Mouse (Mus musculus) forebrain, embryonic 12.5 days (tissue): ENCODE data around the gene Plod1. TPM values are rescaled to one million over a fixed set of nuclear protein-coding genes. Genes with fewer than 3 reads are reported as not detected.

Source experiments
- ATAC-seq: fragments of 200-750 bp; cut with Nextera tagmentation; 2 replicates; pipeline ENCODE4 v1.8.0; 2017; ENCODE audit warnings: moderate TSS enrichment; ENCODE audit not compliant: low FRiP score
- H3K27ac ChIP-seq: fragments of 300-500 bp; sonication (generic); 2 replicates; pipeline ENCODE4 v1.5.1; 2016; ENCODE audit warnings: mild to moderate bottlenecking
- H3K27me3 ChIP-seq: fragments of 300-500 bp; sonication (generic); 2 replicates; pipeline ENCODE4 v1.6.1; 2016; ENCODE audit warnings: mild to moderate bottlenecking
- H3K36me3 ChIP-seq: fragments of 300-500 bp; sonication (generic); replicated peaks from 2 replicates; pipeline ENCODE4 v1.6.1; 2016; ENCODE audit warnings: mild to moderate bottlenecking
- H3K4me1 ChIP-seq: fragments of 300-500 bp; sonication (generic); 2 replicates; pipeline ENCODE4 v1.6.1; 2016
- H3K4me2 ChIP-seq: fragments of 300-500 bp; sonication (generic); 2 replicates; pipeline ENCODE4 v1.6.1; 2016; ENCODE audit warnings: mild to moderate bottlenecking, moderate library complexity
- H3K4me3 ChIP-seq: fragments of 300-500 bp; sonication (generic); replicated peaks from 2 replicates; pipeline ENCODE4 v1.5.1; 2016; ENCODE audit warnings: mild to moderate bottlenecking
- H3K9ac ChIP-seq: fragments of 300-500 bp; sonication (generic); 2 replicates; pipeline ENCODE4 v1.6.1; 2016; ENCODE audit warnings: mild to moderate bottlenecking
- H3K9me3 ChIP-seq: fragments of 300-500 bp; sonication (generic); 2 replicates; pipeline ENCODE4 v1.6.1; 2016
- WGBS: fragments of 180-500 bp; shearing (Covaris S2); methylation state at CpG from one replicate; pipeline ENCODE4 v1.1.7; 2016; 5-methylcytosine and 5-hydroxymethylcytosine counted together
- polyA plus RNA-seq: library from polyadenylated mRNA; unstranded; fragments of >200 nt; fragmentation: Nextera tagmentation; extraction: Ambion mirVana; gene quantifications from 2 replicates; pipeline ENCODE4 v1.2.1, GENCODE M21; 2016

Plod1 gene
- polyA plus RNA-seq, 1 experiment from 2014 or later, result 24.9 TPM

DNA sequence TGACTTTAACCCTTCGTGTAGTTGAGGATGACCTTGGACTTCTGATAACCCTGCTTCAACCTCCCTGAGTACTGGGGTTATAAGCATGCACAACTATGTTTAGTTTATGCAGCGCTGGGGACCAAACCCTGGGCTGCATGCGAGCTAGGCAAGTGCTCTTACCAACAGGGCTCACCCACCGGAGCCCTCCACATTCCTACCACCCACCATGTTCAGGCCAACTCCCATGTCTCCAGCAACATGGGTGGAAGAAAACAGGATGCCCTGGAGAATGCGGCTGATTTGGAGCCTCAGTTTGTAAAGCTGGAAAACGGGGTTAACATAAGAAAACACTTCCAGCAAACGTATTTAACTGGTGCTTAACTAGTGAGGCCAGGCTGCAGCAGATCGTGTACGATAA, 663 bp downstream of the Plod1 start:
- Histone ChIP-seq H3K4me3 (peak overlapping the region; percentile 64), H3K9me3 (no peaks in the 10 kb centered on the region), H3K36me3 (no peaks in the 10 kb centered on the region), H3K4me1 (peaks cover 10% of the 10 kb centered on the region), H3K27me3 (peaks cover 9% of the 10 kb centered on the region; the same call in 1 of the 2 replicates), H3K9ac (peak overlapping the region; percentile 68), H3K27ac (no peak overlapping the region), H3K4me2 (peak overlapping the region; percentile 86)
- WGBS, result 20% methylated on average over 9 of the region's 9 CpGs
- no peak for ATAC-seq

DNA sequence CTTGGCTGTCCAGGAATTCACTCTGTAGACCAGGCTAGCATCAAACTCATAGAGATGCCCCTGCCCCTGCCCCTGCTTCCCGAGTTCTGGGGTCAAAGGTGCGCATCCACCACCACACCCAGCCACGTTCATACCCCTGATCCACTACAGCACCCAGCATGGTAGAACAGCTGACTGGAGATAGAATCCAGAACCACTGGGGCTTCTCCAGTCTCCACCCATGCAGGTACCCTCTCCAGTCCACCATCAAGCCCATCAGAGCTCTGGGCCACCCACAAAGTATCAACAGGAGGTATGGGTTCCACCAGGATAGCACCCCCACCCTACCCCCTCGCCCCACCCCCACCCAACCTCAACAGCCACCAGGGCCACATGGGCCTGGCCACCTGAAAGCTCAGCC, 2.0 kb downstream of the Plod1 start:
- 77% methylated on average over 4 of the region's 4 CpGs for WGBS
- no peaks in the 10 kb centered on the region for H3K9me3 ChIP-seq

DNA sequence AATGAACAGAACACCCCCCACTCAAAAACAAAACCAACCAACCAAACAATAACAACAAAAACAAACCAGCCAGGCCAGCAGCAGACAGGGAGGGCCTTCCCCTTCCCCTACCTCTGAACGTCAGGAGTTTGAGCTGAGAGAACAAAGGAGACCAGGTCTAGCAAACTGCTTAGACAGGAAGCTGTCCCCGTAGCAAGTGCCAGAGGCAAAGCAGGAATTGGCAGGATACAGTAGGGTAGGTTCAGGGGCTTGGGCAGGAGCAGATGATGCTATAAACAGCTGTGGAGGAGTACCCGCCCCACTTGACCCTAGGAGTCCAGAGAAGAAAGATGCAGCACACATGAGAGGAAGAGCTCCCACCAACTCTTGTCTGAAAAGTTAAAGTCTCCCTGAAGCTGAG, 2.4 kb downstream of the Plod1 start:
- ATAC-seq, result no peak
- WGBS, result 57% methylated on average over 3 of the region's 3 CpGs

More for the DNA sequence above, 2.0 kb downstream of the Plod1 start:
- Histone ChIP-seq H3K4me2 (no peak overlapping the region), H3K9ac (no peak overlapping the region), H3K4me1 (peaks cover 5% of the 10 kb centered on the region), H3K27me3 (peaks cover 9% of the 10 kb centered on the region; the same call in 1 of the 2 replicates), H3K4me3 (no peak overlapping the region), H3K27ac (no peak overlapping the region), H3K36me3 (no peaks in the 10 kb centered on the region)
- ATAC-seq, result no peak

DNA sequence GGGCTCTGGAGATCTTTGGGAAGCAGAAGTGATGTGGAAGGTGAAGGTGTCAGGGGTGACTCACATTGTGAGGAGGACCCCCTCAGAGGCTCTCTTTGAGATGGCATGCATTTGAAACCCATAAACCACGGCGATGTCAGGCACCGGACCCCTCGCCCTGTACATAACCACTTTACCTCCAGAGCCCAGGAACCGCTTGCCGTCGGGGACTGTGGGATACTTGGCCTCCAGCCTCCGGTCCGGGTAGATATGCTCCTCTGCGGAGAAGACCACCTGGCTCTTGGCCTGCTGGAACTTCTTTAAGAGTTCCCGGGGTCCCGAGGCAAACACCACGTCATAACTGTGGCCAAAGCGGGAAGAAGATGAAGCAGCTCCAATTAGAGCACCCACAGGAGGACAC, 5.6 kb downstream of the Plod1 start:
- WGBS, result 97% methylated on average over 14 of the region's 14 CpGs
- H3K4me1 ChIP-seq, result peaks cover 5% of the 10 kb centered on the region; the same call in 1 of the 2 replicates
- no peak for ATAC-seq
- no peaks in the 10 kb centered on the region for H3K9me3 ChIP-seq
- H3K27ac ChIP-seq, result no peak overlapping the region
- no peaks in the 10 kb centered on the region for H3K27me3 ChIP-seq
- no peak overlapping the region for H3K4me2 ChIP-seq
- no peak overlapping the region for H3K9ac ChIP-seq
- no peaks in the 10 kb centered on the region for H3K36me3 ChIP-seq
- H3K4me3 ChIP-seq, result no peak overlapping the region

More for the DNA sequence above, 2.4 kb downstream of the Plod1 start:
- Histone ChIP-seq H3K4me2 (no peak overlapping the region), H3K27me3 (peaks cover 9% of the 10 kb centered on the region; the same call in 1 of the 2 replicates), H3K9ac (no peak overlapping the region), H3K9me3 (no peaks in the 10 kb centered on the region), H3K4me1 (peaks cover 5% of the 10 kb centered on the region), H3K4me3 (no peak overlapping the region), H3K36me3 (no peaks in the 10 kb centered on the region), H3K27ac (no peak overlapping the region)

DNA sequence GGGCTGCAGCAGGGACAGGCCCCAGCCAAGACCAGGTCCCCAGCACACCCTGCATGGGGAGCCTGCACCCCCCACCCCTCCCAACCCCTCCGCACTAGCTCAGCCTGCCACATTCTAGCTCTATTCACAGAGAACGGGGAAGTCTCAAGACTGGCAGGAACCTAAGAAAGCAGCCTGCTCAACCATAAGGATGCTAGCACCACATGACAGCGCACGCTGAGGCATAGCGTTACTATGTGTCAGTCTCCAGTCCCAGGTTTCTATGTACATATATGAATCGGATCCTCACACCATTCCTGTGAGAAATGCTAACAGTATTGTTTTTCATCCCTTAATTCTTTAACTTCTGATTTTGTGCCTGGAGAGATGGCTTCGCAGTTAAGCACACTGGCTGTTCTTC, 8.0 kb downstream of the Plod1 start:
- no peak overlapping the region for H3K4me3 ChIP-seq

DNA sequence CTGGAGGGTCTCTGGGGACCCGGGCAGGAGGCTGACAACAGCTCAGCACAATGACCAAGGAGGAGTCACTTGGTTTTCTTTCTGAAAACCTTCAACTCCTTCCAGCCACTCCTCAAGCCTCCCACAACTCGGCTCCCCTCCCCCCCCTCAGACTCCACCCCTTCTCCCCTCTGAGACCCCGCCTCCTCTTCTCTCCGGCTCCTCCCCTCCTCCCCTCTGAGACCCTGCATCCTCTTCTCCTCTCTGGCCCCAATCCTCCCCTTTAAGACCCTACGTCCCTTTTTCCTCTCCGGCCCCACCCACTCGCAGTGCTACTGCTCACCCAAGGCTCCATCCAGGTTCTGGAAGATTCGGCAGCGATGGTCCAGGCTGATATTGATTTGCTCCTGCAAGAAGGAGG, 8.4 kb downstream of the Plod1 start:
- Histone ChIP-seq H3K36me3 (peaks cover 8% of the 10 kb centered on the region; the same call in 1 of the 2 replicates), H3K4me3 (no peak overlapping the region), H3K4me1 (0 out of 2 replicates have a peak, but pooled peaks cover 5% of the 10 kb centered on the region), H3K4me2 (no peak overlapping the region), H3K27ac (no peak overlapping the region), H3K9ac (no peak overlapping the region), H3K9me3 (no peaks in the 10 kb centered on the region), H3K27me3 (no peaks in the 10 kb centered on the region)
- ATAC-seq, result peak; percentile 18; the same call in 1 of the 2 replicates
- WGBS, result 9% methylated on average over 9 of the region's 9 CpGs

More for the DNA sequence above, 8.0 kb downstream of the Plod1 start:
- Histone ChIP-seq H3K27ac (no peak overlapping the region), H3K4me1 (0 out of 2 replicates have a peak, but pooled peaks cover 5% of the 10 kb centered on the region), H3K27me3 (no peaks in the 10 kb centered on the region), H3K9ac (no peak overlapping the region), H3K4me2 (no peak overlapping the region), H3K9me3 (no peaks in the 10 kb centered on the region), H3K36me3 (peaks cover 8% of the 10 kb centered on the region; the same call in 1 of the 2 replicates)
- ATAC-seq, result peak; percentile 15; the same call in 1 of the 2 replicates
- 60% methylated on average over 7 of the region's 7 CpGs for WGBS

DNA sequence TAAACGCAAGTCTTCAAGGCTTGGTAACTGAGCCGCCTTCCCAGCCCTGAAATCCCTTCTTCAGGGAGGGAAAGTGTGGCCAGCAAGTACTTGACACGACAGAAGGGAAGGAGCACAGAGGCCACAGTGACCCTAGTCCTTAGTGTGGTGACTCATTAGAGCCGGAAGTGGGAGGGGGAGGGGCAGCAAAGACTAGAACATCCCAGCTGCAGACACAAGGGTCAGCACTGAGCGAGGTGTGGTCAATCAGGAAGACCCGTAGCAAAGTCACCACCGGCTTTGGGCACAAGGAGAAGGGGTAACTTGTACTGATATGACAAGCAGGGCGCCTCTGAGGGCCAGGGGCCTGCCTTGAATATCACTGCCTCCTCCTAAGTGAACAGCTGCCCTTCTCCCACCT, 8.9 kb downstream of the Plod1 start:
- no peak overlapping the region for H3K4me2 ChIP-seq
- no peak overlapping the region for H3K27ac ChIP-seq
- no peak overlapping the region for H3K4me3 ChIP-seq
- WGBS, result 36% methylated on average over 8 of the region's 8 CpGs
- no peak overlapping the region for H3K9ac ChIP-seq
- ATAC-seq, result no peak
- H3K27me3 ChIP-seq, result no peaks in the 10 kb centered on the region
- H3K4me1 ChIP-seq, result 0 out of 2 replicates have a peak, but pooled peaks cover 5% of the 10 kb centered on the region
- H3K36me3 ChIP-seq, result peaks cover 8% of the 10 kb centered on the region; the same call in 1 of the 2 replicates
- no peaks in the 10 kb centered on the region for H3K9me3 ChIP-seq

DNA sequence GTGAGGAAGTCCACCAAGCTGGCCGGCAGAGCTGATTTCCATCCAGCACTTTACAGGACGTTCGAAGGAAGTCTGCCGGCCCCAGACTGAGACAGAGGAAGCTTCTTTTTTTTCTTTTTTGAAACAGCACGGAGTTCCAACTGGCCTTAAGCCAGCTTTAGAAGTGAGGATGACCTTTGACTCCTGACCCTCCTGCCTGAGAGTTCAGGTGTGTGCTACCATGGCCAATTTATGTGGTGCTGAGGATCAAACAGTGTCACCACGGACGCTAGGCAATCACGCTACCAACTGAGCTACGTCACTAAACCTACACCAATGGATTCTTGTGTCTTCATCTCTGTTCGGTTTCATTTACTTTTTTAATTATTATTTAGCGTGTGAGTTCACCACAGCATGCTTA, 14.2 kb downstream of the Plod1 start:
- ATAC-seq, result no peak
- WGBS, result 81% methylated on average over 11 of the region's 11 CpGs
- H3K4me3 ChIP-seq, result no peak overlapping the region

DNA sequence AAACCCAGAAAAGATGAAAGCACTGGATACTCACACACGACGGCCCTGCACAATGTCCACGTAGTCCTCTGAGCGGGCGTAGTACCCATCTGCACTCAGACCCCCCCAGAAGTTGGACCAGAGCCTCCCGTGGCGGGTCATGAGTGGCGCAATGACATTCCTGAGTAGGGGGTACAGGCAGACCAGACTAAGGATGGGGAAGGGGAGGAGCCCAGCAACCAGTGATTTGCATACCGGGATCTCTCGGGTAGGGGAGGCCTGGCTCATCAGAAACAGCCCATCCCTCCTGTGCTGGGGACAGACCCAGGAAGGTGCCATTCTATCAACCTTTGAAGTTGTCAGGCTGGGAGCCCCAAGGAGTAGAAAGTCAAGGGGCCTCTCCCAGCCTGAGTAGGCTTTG, 15.6 kb downstream of the Plod1 start:
- 27% methylated on average over 10 of the region's 10 CpGs for WGBS
- no peak overlapping the region for H3K27ac ChIP-seq
- H3K27me3 ChIP-seq, result no peaks in the 10 kb centered on the region
- H3K9me3 ChIP-seq, result no peaks in the 10 kb centered on the region
- peaks cover 8% of the 10 kb centered on the region; the same call in 1 of the 2 replicates for H3K36me3 ChIP-seq
- no peak overlapping the region for H3K4me3 ChIP-seq
- H3K4me1 ChIP-seq, result peaks cover 6% of the 10 kb centered on the region; the same call in 1 of the 2 replicates
- no peak overlapping the region for H3K9ac ChIP-seq
- ATAC-seq, result peak; percentile 39; the same call in 1 of the 2 replicates
- H3K4me2 ChIP-seq, result no peak overlapping the region

More for the DNA sequence above, 14.2 kb downstream of the Plod1 start:
- Histone ChIP-seq H3K4me2 (no peak overlapping the region), H3K4me1 (peaks cover 6% of the 10 kb centered on the region; the same call in 1 of the 2 replicates), H3K9ac (no peak overlapping the region), H3K36me3 (peaks cover 8% of the 10 kb centered on the region; the same call in 1 of the 2 replicates), H3K27ac (no peak overlapping the region), H3K27me3 (no peaks in the 10 kb centered on the region), H3K9me3 (no peaks in the 10 kb centered on the region)

DNA sequence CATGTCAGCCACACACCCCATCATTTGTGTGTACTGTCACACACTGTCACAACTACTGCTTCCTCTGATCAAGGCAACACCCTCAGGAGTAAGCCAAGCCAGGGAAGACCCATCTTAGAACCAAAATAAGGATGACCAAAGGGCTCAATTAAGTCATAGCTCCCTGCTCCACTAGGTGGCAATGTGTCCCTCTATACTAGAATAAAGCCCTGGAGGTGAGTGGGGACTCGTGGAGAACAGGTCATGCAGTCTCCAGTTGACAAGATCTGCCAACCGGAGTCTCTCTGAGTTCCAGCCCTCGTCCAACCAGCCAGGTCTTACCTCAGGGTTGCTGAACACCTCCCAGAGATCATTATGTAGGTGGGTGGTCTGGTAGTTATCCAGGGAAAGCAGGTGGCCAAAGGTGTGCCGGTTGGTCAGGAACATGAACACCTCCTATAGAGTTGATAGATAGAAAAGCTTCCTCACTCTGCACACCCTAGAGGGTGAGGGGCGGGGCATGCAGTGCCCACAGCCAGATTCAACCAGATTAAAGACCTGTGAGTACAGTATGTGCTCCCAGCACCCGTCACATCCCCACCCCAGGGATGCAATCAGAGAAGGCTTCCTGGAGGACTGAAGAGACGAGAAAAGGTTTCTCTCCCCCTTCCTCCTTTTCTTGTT, 18.0 kb downstream of the Plod1 start:
- 58% methylated on average over 7 of the region's 7 CpGs for WGBS
- Histone ChIP-seq H3K4me1 (peaks cover 6% of the 10 kb centered on the region; the same call in 1 of the 2 replicates), H3K4me3 (no peak overlapping the region), H3K4me2 (no peak overlapping the region), H3K36me3 (no peaks in the 10 kb centered on the region; the same call in 1 of the 2 replicates), H3K27me3 (no peaks in the 10 kb centered on the region), H3K9ac (no peak overlapping the region), H3K27ac (no peak overlapping the region), H3K9me3 (no peaks in the 10 kb centered on the region)
- ATAC-seq, result no peak

DNA sequence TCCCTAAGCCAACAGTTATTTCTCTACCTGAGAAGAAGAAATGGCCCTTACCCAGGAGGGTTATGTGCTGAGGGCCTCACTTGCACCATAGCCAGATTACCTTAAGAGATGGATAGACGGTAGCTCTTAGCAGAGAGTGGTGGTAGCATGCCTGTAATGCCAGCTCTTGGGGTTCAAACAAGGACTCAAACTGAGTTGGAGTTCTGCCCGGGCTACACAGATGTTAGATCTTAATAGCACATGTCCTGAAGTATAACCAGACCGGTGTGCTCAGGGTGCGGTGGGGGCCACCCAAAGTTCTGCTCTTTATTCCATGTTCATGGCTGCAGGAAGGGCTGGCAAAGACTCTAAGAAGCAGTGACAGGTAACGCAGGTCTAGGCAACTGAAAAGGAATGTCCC, 27.1 kb downstream of the Plod1 start:
- H3K4me2 ChIP-seq, result no peak overlapping the region
- H3K9ac ChIP-seq, result no peak overlapping the region
- no peaks in the 10 kb centered on the region for H3K9me3 ChIP-seq
- ATAC-seq, result no peak
- no peaks in the 10 kb centered on the region; the same call in 1 of the 2 replicates for H3K27me3 ChIP-seq
- 92% methylated on average over 5 of the region's 5 CpGs for WGBS
- H3K36me3 ChIP-seq, result no peaks in the 10 kb centered on the region
- peaks cover 4% of the 10 kb centered on the region for H3K4me1 ChIP-seq
- no peak overlapping the region for H3K27ac ChIP-seq
- no peak overlapping the region for H3K4me3 ChIP-seq

DNA sequence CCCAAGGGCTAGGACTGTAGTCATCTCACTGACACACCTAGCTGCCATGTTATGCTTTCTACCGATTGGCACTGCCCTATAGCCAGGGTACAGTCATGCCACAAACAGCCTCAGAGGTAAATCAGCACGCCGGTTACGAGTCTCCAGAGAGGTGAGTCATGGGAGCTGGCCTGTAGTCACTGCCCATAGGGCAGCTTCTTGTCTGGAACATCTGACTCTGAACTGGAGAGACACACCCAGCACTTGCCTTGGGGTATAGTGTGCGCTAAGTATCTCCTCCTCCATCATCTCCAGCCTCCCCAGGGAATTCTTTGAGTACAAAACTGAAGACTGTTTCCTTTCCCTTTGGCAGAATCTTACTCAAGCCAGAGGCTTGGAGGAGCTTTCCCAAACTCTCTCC, 30.3 kb downstream of the Plod1 start:
- H3K36me3 ChIP-seq, result peaks cover 17% of the 10 kb centered on the region
- peaks cover 15% of the 10 kb centered on the region for H3K4me1 ChIP-seq
- ATAC-seq, result no peak
- H3K4me3 ChIP-seq, result no peak overlapping the region
- H3K9ac ChIP-seq, result no peak overlapping the region
- H3K4me2 ChIP-seq, result no peak overlapping the region
- no peaks in the 10 kb centered on the region; the same call in 1 of the 2 replicates for H3K27me3 ChIP-seq
- H3K27ac ChIP-seq, result no peak overlapping the region
- 91% methylated on average over 5 of the region's 5 CpGs for WGBS
- H3K9me3 ChIP-seq, result no peaks in the 10 kb centered on the region
